Mouse (Mus musculus): ENCODE results near the gene Emc10.

GRCm38 (mm10) chr7:44444886-44445527 lies 51.3 kb downstream of the Emc10 start:
- TF ChIP-seq CTCF (IDR thresholded peaks at IDR 0.05; ENCODE audit: borderline replicate concordance, extremely low read depth, insufficient read depth, insufficient read length) (no peak), POLR2A (IDR thresholded peaks at IDR 0.05; ENCODE audit: borderline replicate concordance, extremely low read depth, insufficient read depth, insufficient read length, poor library complexity, severe bottlenecking) (no peak)
